Mouse (Mus musculus) CD8-positive naive resting alpha-beta T cell, adult 2 months (primary cell): ENCODE measurements around the gene Tex45.

ENCODE experiments used
- DNase-seq, 2 experiments: peaks; one replicate each; pipeline ENCODE4 v3.0.0; 2022; ENCODE audit warnings: low read depth in 2 of 2, low spot score in 2 of 2

The Tex45 gene

DNA sequence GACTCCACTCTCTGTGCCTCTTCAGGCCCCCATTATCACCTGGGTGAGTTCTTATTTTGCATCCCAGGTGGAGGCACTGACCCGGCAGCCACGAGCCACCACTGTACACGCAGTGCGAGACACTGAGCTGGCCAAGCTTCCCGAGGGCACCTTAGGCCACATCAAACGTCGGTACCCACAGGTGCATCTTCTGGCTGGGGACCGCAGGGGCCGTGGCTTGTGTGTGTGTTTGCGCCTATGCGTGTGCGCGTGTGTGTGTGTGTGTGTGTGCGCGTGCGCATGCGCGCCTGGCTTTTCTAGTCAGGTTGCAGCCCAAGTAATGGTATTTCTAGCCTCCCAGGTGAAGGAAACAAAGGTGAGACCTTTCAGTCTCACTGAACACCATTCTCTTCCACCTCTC lies 61.3 kb downstream of the Tex45 start:
- no peak for DNase-seq

DNA sequence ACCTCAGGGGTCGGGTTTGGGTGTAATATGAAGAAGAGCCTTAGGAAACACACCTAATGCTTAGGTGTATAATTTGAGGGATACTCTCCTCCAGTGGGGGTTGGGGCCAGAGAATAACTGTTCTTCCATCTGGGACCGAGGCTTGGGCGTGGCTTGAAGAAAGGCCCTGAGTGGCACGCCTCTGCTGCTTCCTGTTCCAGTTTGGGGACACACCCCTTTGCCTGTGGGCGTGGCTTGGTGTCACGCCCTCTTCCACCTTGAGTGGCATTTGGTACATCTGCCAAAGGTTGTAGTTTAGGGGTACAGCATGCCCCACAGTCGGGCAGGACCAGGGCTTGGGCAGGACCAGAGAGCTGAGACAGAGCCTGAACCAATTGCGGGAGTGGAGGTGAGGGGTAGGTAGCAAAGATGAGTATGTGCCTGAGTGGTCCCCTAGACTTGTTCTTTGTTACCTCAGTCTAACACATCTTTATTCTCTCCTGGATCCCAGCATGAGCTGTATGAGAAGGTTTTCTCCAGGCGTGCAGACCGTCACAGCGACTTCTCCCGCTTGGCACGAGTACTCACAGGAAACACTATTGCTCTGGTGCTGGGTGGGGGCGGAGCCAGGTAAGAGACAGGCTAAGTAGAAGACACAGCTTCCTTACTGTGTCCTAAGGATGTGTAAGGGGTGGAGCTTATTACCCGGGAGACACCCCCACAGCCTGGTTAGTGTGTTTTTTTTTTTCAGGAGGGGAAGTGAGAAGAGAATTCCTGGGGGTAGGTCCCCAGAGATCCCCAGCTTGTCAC lies 65.6 kb downstream of the Tex45 start:
- DNase-seq = no peak
